Mouse (Mus musculus) frontal cortex, adult 2 months (tissue): Measurements from ENCODE around the gene Btbd9. TPM values are rescaled to one million over a fixed set of nuclear protein-coding genes. Genes with fewer than 3 reads are reported as not detected.
A peak's percentile ranks its signal among the peaks of the same experiment; 100 is the strongest.

Source experiments
- DNase-seq, 2 experiments: peaks; one replicate each; pipeline ENCODE4 v3.0.0; 2022; ENCODE audit warnings: low spot score in 1 of 2; ENCODE audit errors: extremely low spot score in 1 of 2
- polyA plus RNA-seq: library from polyadenylated mRNA; depleted of rRNA; stranded (reverse); fragments of >200 nt; gene quantifications from 2 replicates; pipeline ENCODE4 v1.2.3, GENCODE M21; 2012

The Btbd9 gene
- polyA plus RNA-seq, 1 experiment, result 41.6 TPM

GRCm38 (mm10) chr17:30235380-30235779, 340.9 kb downstream of the Btbd9 start:
- DNase-seq, result no peak

- DNase-seq, result no peak
Observed at GRCm38 (mm10) chr17:30232698-30233097, 343.6 kb downstream of the Btbd9 start.

GRCm38 (mm10) chr17:30231483-30231882, 344.8 kb downstream of the Btbd9 start:
- no peak for DNase-seq

GRCm38 (mm10) chr17:30230428-30230827, 345.9 kb downstream of the Btbd9 start:
- DNase-seq, result no peak

GRCm38 (mm10) chr17:30228439-30229215, 347.7 kb downstream of the Btbd9 start:
- no peak for DNase-seq

- DNase-seq, result no peak
Observed at GRCm38 (mm10) chr17:30225030-30225740, 351.1 kb downstream of the Btbd9 start.

- no peak for DNase-seq
Observed at GRCm38 (mm10) chr17:30222837-30223236, 353.5 kb downstream of the Btbd9 start.

GRCm38 (mm10) chr17:30222361-30222760, 353.9 kb downstream of the Btbd9 start:
- DNase-seq, result no peak

- no peak for DNase-seq
Observed at GRCm38 (mm10) chr17:30221677-30222076, 354.6 kb downstream of the Btbd9 start.

- no peak for DNase-seq
Observed at GRCm38 (mm10) chr17:30215741-30216140, 360.5 kb downstream of the Btbd9 start.

- DNase-seq, result peak; percentile 70 to 82
Observed at GRCm38 (mm10) chr17:30214393-30214792, 361.9 kb downstream of the Btbd9 start.

GRCm38 (mm10) chr17:30213371-30213770, 362.9 kb downstream of the Btbd9 start:
- DNase-seq, result no peak

- DNase-seq, result no peak
Observed at GRCm38 (mm10) chr17:30212647-30213046, 363.6 kb downstream of the Btbd9 start.

- DNase-seq, result no peak
Observed at GRCm38 (mm10) chr17:30210936-30211335, 365.4 kb downstream of the Btbd9 start.

GRCm38 (mm10) chr17:30210262-30210661, 366.0 kb downstream of the Btbd9 start:
- DNase-seq, result no peak

- no peak for DNase-seq
Observed at GRCm38 (mm10) chr17:30205062-30205825, 371.0 kb downstream of the Btbd9 start.

GRCm38 (mm10) chr17:30200283-30200682, 376.0 kb downstream of the Btbd9 start:
- no peak for DNase-seq

- no peak for DNase-seq
Observed at GRCm38 (mm10) chr17:30199374-30200247, 376.7 kb downstream of the Btbd9 start.

GRCm38 (mm10) chr17:30198422-30198821, 377.9 kb downstream of the Btbd9 start:
- no peak for DNase-seq
